Mouse (Mus musculus) heart, embryonic 11.5 days (tissue): ENCODE measurements around the gene Il33. TPM values are rescaled to one million over a fixed set of nuclear protein-coding genes. Genes with fewer than 3 reads are reported as not detected.
"Not testable (repeated sequence)": the region's sequence is repeated elsewhere in the genome, so short reads cannot be mapped to it uniquely, and the experiment has no call there.

Experiments used
- ATAC-seq: fragments of 200-750 bp; cut with Nextera tagmentation; replicated peaks from 2 replicates; pipeline ENCODE4 v1.8.0; 2017; ENCODE audit warnings: moderate library complexity; ENCODE audit not compliant: insufficient number of reproducible peaks, low FRiP score, low TSS enrichment
- H3K27ac ChIP-seq: fragments of 300-500 bp; sonication (generic); 2 replicates; pipeline ENCODE4 v1.5.1; 2014; ENCODE audit warnings: mild to moderate bottlenecking, low read depth, low read length
- H3K27me3 ChIP-seq: fragments of 300-500 bp; sonication (generic); 2 replicates; pipeline ENCODE4 v1.6.1; 2014; ENCODE audit warnings: mild to moderate bottlenecking, low read length, mixed read lengths; ENCODE audit not compliant: control insufficient read depth, insufficient read depth
- H3K36me3 ChIP-seq: fragments of 300-500 bp; sonication (generic); 2 replicates; pipeline ENCODE4 v1.6.1; 2014; ENCODE audit warnings: mild to moderate bottlenecking, low read length, moderate library complexity, mixed read lengths; ENCODE audit not compliant: control insufficient read depth, insufficient read depth
- H3K4me1 ChIP-seq: fragments of 300-500 bp; sonication (generic); 2 replicates; pipeline ENCODE4 v1.6.1; 2014; ENCODE audit warnings: low read length; ENCODE audit not compliant: control insufficient read depth, insufficient read depth
- H3K4me2 ChIP-seq: fragments of 300-500 bp; sonication (generic); 2 replicates; pipeline ENCODE4 v1.6.1; 2014; ENCODE audit warnings: mild to moderate bottlenecking, moderate library complexity
- H3K4me3 ChIP-seq: fragments of 300-500 bp; sonication (generic); 2 replicates; pipeline ENCODE4 v1.5.1; 2014; ENCODE audit warnings: low read depth, low read length
- H3K9ac ChIP-seq: fragments of 300-500 bp; sonication (generic); 2 replicates; pipeline ENCODE4 v1.6.1; 2014; ENCODE audit warnings: mild to moderate bottlenecking, low read depth, low read length, moderate library complexity
- H3K9me3 ChIP-seq: fragments of 300-500 bp; sonication (generic); replicated peaks from 2 replicates; pipeline ENCODE4 v1.6.1; 2016; ENCODE audit warnings: low read length; ENCODE audit not compliant: control insufficient read depth
- WGBS: fragments of 180-500 bp; shearing (Covaris S2); extraction: QIAGEN DNeasy Blood & Tissue Kit; methylation state at CpG from one replicate; pipeline ENCODE4 v1.1.7; 2014; ENCODE audit not compliant: insufficient replicate concordance; 5-methylcytosine and 5-hydroxymethylcytosine counted together
- polyA plus RNA-seq: library from polyadenylated mRNA; unstranded; fragments of >200 nt; fragmentation: Nextera tagmentation; extraction: Ambion mirVana; gene quantifications from 2 replicates; pipeline ENCODE4 v1.2.1, GENCODE M21; 2014

Gene Il33
- polyA plus RNA-seq, 1 experiment from 2014 or later: 1.3 TPM

GRCm38 (mm10) chr19:29944935-29945334 lies 20.0 kb downstream of the Il33 start:
- WGBS: 86% methylated on average over 4 of the region's 4 CpGs
- not testable (repeated sequence) for H3K36me3 ChIP-seq, H3K4me2 ChIP-seq, H3K9me3 ChIP-seq, ATAC-seq, H3K27ac ChIP-seq, H3K4me1 ChIP-seq, H3K4me3 ChIP-seq, H3K9ac ChIP-seq, H3K27me3 ChIP-seq

- Histone ChIP-seq H3K4me3 (no peak overlapping the region), H3K27me3 (no peaks in the 10 kb centered on the region), H3K4me1 (peaks cover 6% of the 10 kb centered on the region; the same call in 1 of the 2 replicates), H3K4me2 (peak overlapping the region; percentile 5), H3K9ac (no peak overlapping the region), H3K27ac (peak overlapping the region; percentile 29; the same call in 1 of the 2 replicates), H3K36me3 (no peaks in the 10 kb centered on the region), H3K9me3 (no peaks in the 10 kb centered on the region)
- WGBS: 15% methylated on average over 11 of the region's 11 CpGs
- no peak for ATAC-seq
These were observed 20.9 kb downstream of the Il33 start for GRCm38 (mm10) chr19:29945557-29946422.

GRCm38 (mm10) chr19:29946423-29946716 lies 21.5 kb downstream of the Il33 start:
- Histone ChIP-seq H3K4me1 (peaks cover 2% of the 10 kb centered on the region; the same call in 1 of the 2 replicates), H3K27me3 (no peaks in the 10 kb centered on the region), H3K4me3 (no peak overlapping the region), H3K27ac (no peak overlapping the region; the same call in 1 of the 2 replicates), H3K36me3 (no peaks in the 10 kb centered on the region), H3K4me2 (no peak overlapping the region), H3K9me3 (no peaks in the 10 kb centered on the region), H3K9ac (no peak overlapping the region)
- no peak for ATAC-seq

- Histone ChIP-seq H3K4me3 (no peak overlapping the region), H3K4me2 (no peak overlapping the region), H3K4me1 (peaks cover 2% of the 10 kb centered on the region; the same call in 1 of the 2 replicates), H3K27ac (no peak overlapping the region), H3K9me3 (no peaks in the 10 kb centered on the region), H3K9ac (no peak overlapping the region), H3K27me3 (no peaks in the 10 kb centered on the region), H3K36me3 (no peaks in the 10 kb centered on the region)
- 79% methylated on average over 9 of the region's 9 CpGs for whole genome bisulfite sequencing
- no peak for ATAC-seq
These were observed 22.1 kb downstream of the Il33 start for GRCm38 (mm10) chr19:29947056-29947455.

GRCm38 (mm10) chr19:29947891-29948801 lies 23.2 kb downstream of the Il33 start:
- no peak overlapping the region for H3K27ac ChIP-seq

GRCm38 (mm10) chr19:29952538-29952937 lies 27.6 kb downstream of the Il33 start:
- Histone ChIP-seq H3K4me1 (peaks cover 2% of the 10 kb centered on the region; the same call in 1 of the 2 replicates), H3K36me3 (no peaks in the 10 kb centered on the region), H3K4me3 (no peak overlapping the region), H3K27me3 (no peaks in the 10 kb centered on the region), H3K4me2 (no peak overlapping the region), H3K27ac (no peak overlapping the region), H3K9ac (no peak overlapping the region), H3K9me3 (no peaks in the 10 kb centered on the region)
- 84% methylated on average over 5 of the region's 5 CpGs for WGBS
- no peak for ATAC-seq

More at GRCm38 (mm10) chr19:29947891-29948801, 23.2 kb downstream of the Il33 start:
- no peaks in the 10 kb centered on the region for H3K36me3 ChIP-seq
- H3K27me3 ChIP-seq: no peaks in the 10 kb centered on the region
- ATAC-seq: peak; percentile 76
- peaks cover 2% of the 10 kb centered on the region; the same call in 1 of the 2 replicates for H3K4me1 ChIP-seq
- no peaks in the 10 kb centered on the region for H3K9me3 ChIP-seq
- H3K4me2 ChIP-seq: peak overlapping the region; percentile 79
- H3K9ac ChIP-seq: peak overlapping the region; percentile 64; the same call in 1 of the 2 replicates
- H3K4me3 ChIP-seq: peak overlapping the region; percentile 53
- 24% methylated on average over 25 of the region's 25 CpGs for WGBS

GRCm38 (mm10) chr19:29953833-29954232 lies 28.9 kb downstream of the Il33 start:
- Histone ChIP-seq H3K4me3 (no peak overlapping the region), H3K36me3 (no peaks in the 10 kb centered on the region), H3K4me2 (no peak overlapping the region), H3K27ac (no peak overlapping the region), H3K27me3 (no peaks in the 10 kb centered on the region), H3K9me3 (no peaks in the 10 kb centered on the region), H3K4me1 (no peaks in the 10 kb centered on the region), H3K9ac (no peak overlapping the region)
- no peak for ATAC-seq
- WGBS: 90% methylated on average over 3 of the region's 3 CpGs

GRCm38 (mm10) chr19:29955454-29955853 lies 30.5 kb downstream of the Il33 start:
- Histone ChIP-seq H3K27ac (no peak overlapping the region), H3K36me3 (no peaks in the 10 kb centered on the region), H3K9ac (no peak overlapping the region), H3K4me2 (no peak overlapping the region), H3K9me3 (no peaks in the 10 kb centered on the region), H3K27me3 (no peaks in the 10 kb centered on the region), H3K4me1 (no peaks in the 10 kb centered on the region), H3K4me3 (no peak overlapping the region)
- no peak for ATAC-seq
- 73% methylated on average over 2 of the region's 2 CpGs for WGBS
